8 mouse cellular contexts compared by ENCODE assay signal in the genomic region with DNA sequence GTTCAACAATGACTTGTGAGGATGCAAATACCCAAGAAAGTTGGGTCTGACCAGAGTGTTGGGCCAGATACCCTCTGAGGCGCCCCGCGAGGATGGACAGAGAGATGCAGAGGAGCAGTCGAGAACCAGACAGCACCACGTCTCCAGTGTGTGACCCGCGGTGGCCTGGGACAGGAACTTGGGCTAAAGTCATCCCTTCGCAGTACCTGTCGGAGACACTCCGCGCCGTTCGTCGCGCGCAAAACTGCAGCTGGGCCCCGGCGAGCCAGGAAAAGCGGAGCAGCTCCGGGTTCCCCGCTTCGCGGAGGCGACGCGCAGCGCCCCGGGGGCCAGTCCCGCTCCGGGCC. TPM values are rescaled to one million over a fixed set of nuclear protein-coding genes. Genes with fewer than 3 reads are reported as not detected.
DNase-seq lines count a peak whose midpoint lies in the region; ATAC-seq and TF ChIP-seq lines count a peak whose summit lies in the region.

No protein-coding gene starts in this region.

- H3K9me3 ChIP-seq in hindbrain, embryonic 13.5 days = no peaks in the 10 kb centered on the region

- H3K9ac ChIP-seq in hindbrain, embryonic 13.5 days = peak overlapping the region; percentile 78

- no peaks in the 10 kb centered on the region; the same call in 1 of the 2 replicates for H3K27me3 ChIP-seq in thymus, adult 2 months (ENCODE audit: control insufficient read depth, insufficient read depth, low read length)
- peaks cover 52% of the 10 kb centered on the region for H3K27me3 ChIP-seq in hindbrain, embryonic 13.5 days

- peaks cover 29% of the 10 kb centered on the region for H3K4me1 ChIP-seq in thymus, adult 2 months (replicated peaks; ENCODE audit: control insufficient read depth, insufficient read depth, low read length)
- peaks cover 15% of the 10 kb centered on the region for H3K4me1 ChIP-seq in hindbrain, embryonic 13.5 days (replicated peaks)

- DNase-seq in embryo, embryonic 10 days (ENCODE audit: low spot score) = peak; percentile 64
- DNase-seq in embryo, embryonic 9.5 days (ENCODE audit: extremely low spot score) = no peak
- no peak for DNase-seq in thymus, adult 2 months
- no peak for DNase-seq in thymus, adult 18-20 months
- peak; percentile 36 for DNase-seq in lung, postnatal 10 days
- DNase-seq in thymus, postnatal 4 days = peak; percentile 73
- no peak for DNase-seq in left cerebral cortex, postnatal 25 days (ENCODE audit: low spot score in 2 of 2)

- H3K27ac ChIP-seq in thymus, adult 2 months (ENCODE audit: control insufficient read depth, insufficient read depth, low read length) = no peak overlapping the region
- no peak overlapping the region for H3K27ac ChIP-seq in hindbrain, embryonic 13.5 days

- 4% methylated on average over 30 of the region's 30 CpGs for WGBS in thymus, adult 2 months
- 2% methylated on average over 25 of the region's 30 CpGs for whole genome bisulfite sequencing in hindbrain, embryonic 13.5 days

- peak overlapping the region; percentile 83 for H3K4me2 ChIP-seq in hindbrain, embryonic 13.5 days

- no peak for TF ChIP-seq CTCF in thymus, adult 2 months (IDR thresholded peaks at IDR 0.05; ENCODE audit: borderline replicate concordance, control insufficient read depth, extremely low read depth, insufficient read depth, low read length, poor library complexity)

- ATAC-seq in hindbrain, embryonic 13.5 days (ENCODE audit: low FRiP score) = no peak; the same call in none of the 2 replicates

- no peak for TF ChIP-seq POLR2A in thymus, adult 2 months (IDR thresholded peaks at IDR 0.05; ENCODE audit: control insufficient read depth, extremely low read depth, insufficient read depth, low read length, poor library complexity)

- no peaks in the 10 kb centered on the region for H3K36me3 ChIP-seq in thymus, adult 2 months (ENCODE audit: control insufficient read depth, insufficient read depth, low read length)
- H3K36me3 ChIP-seq in hindbrain, embryonic 13.5 days = no peaks in the 10 kb centered on the region

- peak overlapping the region; percentile 76 for H3K4me3 ChIP-seq in thymus, adult 2 months (ENCODE audit: control insufficient read depth, insufficient read depth, low read length)
- H3K4me3 ChIP-seq in hindbrain, embryonic 13.5 days = peak overlapping the region; percentile 78

- intact Hi-C loops in left cerebral cortex, postnatal 25 days (cut with DNase I) = no loop called here

RNA-seq across cellular contexts. Expression of a gene that starts 0.7 kb away (rescaled TPM):
- polyA plus RNA-seq in thymus, adult 2 months (2012; rRNA removed) = 6.5 and 8.1 TPM in 2 replicates
- polyA plus RNA-seq in hindbrain, embryonic 13.5 days (2015; fragmentation: Nextera tagmentation; extraction: Ambion mirVana) = 4.1 and 5.0 TPM in 2 replicates
- total RNA-seq in left cerebral cortex, postnatal 25 days (2021) = 1 to 10 TPM; 1.6 to 1.9 TPM

Comparison
In these comparisons a context has a peak if more than half of its experiments do, and no peak if none do; other contexts are left out.
1. DNase-seq: peak in embryo, embryonic 10 days (single experiment), lung, postnatal 10 days (single experiment) and thymus, postnatal 4 days (single experiment); none in embryo, embryonic 9.5 days (single experiment), thymus, adult 2 months (single experiment), thymus, adult 18-20 months (0 of 2) and left cerebral cortex, postnatal 25 days (0 of 2).